Mouse (Mus musculus) testis, adult 2 months (tissue): ENCODE measurements at regions not wholly inside any gene's neighbourhood (a gene's known extent, or its start where the extent isn't known, plus 50 kb on each side); places are given as distances from the start of the nearest gene placed in this dataset.

Experiments
- H3K27ac ChIP-seq: fragments of 200-500 bp; 2 replicates; pipeline ENCODE4 v1.5.1; 2012; ENCODE audit warnings: low read depth, low read length; ENCODE audit not compliant: control insufficient read depth, insufficient read depth
- H3K27me3 ChIP-seq: fragments of 200-500 bp; 2 replicates; pipeline ENCODE4 v1.6.1; 2012; ENCODE audit warnings: mild to moderate bottlenecking, low read length, moderate library complexity; ENCODE audit not compliant: control insufficient read depth, insufficient read depth
- H3K36me3 ChIP-seq: fragments of 200-500 bp; 2 replicates; pipeline ENCODE4 v1.6.1; 2012; ENCODE audit warnings: mild to moderate bottlenecking, low read length; ENCODE audit not compliant: control insufficient read depth, insufficient read depth
- H3K4me1 ChIP-seq: fragments of 200-500 bp; 2 replicates; pipeline ENCODE4 v1.6.1; 2012; ENCODE audit warnings: low read length; ENCODE audit not compliant: control insufficient read depth, insufficient read depth
- H3K4me3 ChIP-seq: fragments of 200-500 bp; 2 replicates; pipeline ENCODE4 v1.5.1; 2012; ENCODE audit warnings: low read depth, mild to moderate bottlenecking, low read length, moderate library complexity, mixed read lengths; ENCODE audit not compliant: control insufficient read depth
- CTCF ChIP-seq: fragments of 200-500 bp; IDR thresholded peaks from 2 replicates; pipeline ENCODE4 v1.5.1; 2012; ENCODE audit warnings: low read depth, mild to moderate bottlenecking, inconsistent platforms, low read length, moderate library complexity; ENCODE audit not compliant: control insufficient read depth, insufficient read depth, insufficient replicate concordance
- POLR2A ChIP-seq: fragments of 200-500 bp; IDR thresholded peaks from 2 replicates; pipeline ENCODE4 v1.6.1; 2012; ENCODE audit warnings: low read depth, mild to moderate bottlenecking, inconsistent platforms, low read length, moderate library complexity; ENCODE audit not compliant: control insufficient read depth

- no peak overlapping the region for H3K4me3 ChIP-seq
- no peaks in the 10 kb centered on the region for H3K36me3 ChIP-seq
- H3K27ac ChIP-seq, result no peak overlapping the region
- TF ChIP-seq POLR2A (no peak), CTCF (no peak)
- no peaks in the 10 kb centered on the region for H3K4me1 ChIP-seq
- no peaks in the 10 kb centered on the region for H3K27me3 ChIP-seq
Observed at GRCm38 (mm10) chr3:147266556-147266955, 414.4 kb downstream of the Ttll7 start.

- no peak for TF ChIP-seq CTCF
- TF ChIP-seq POLR2A, result no peak
- H3K36me3 ChIP-seq, result no peaks in the 10 kb centered on the region
- H3K4me3 ChIP-seq, result no peak overlapping the region
- H3K27me3 ChIP-seq, result no peaks in the 10 kb centered on the region
- H3K4me1 ChIP-seq, result no peaks in the 10 kb centered on the region
- no peak overlapping the region for H3K27ac ChIP-seq
Observed at GRCm38 (mm10) chr3:147273446-147273845, 421.3 kb downstream of the Ttll7 start.

GRCm38 (mm10) chr3:147278602-147279001, 426.4 kb downstream of the Ttll7 start:
- no peaks in the 10 kb centered on the region for H3K4me1 ChIP-seq
- H3K27ac ChIP-seq, result no peak overlapping the region
- no peaks in the 10 kb centered on the region for H3K27me3 ChIP-seq
- H3K36me3 ChIP-seq, result no peaks in the 10 kb centered on the region
- H3K4me3 ChIP-seq, result no peak overlapping the region
- TF ChIP-seq CTCF, result no peak
- no peak for TF ChIP-seq POLR2A

- Histone ChIP-seq H3K36me3 (no peaks in the 10 kb centered on the region), H3K4me1 (no peaks in the 10 kb centered on the region), H3K4me3 (no peak overlapping the region), H3K27ac (no peak overlapping the region), H3K27me3 (no peaks in the 10 kb centered on the region)
- TF ChIP-seq CTCF (no peak), POLR2A (no peak)
Observed at GRCm38 (mm10) chr3:147283724-147284123, 431.6 kb downstream of the Ttll7 start.

GRCm38 (mm10) chr3:147284357-147284756, 432.2 kb downstream of the Ttll7 start:
- no peaks in the 10 kb centered on the region for H3K4me1 ChIP-seq
- H3K36me3 ChIP-seq, result no peaks in the 10 kb centered on the region
- TF ChIP-seq CTCF (no peak), POLR2A (no peak)
- H3K27ac ChIP-seq, result no peak overlapping the region
- H3K27me3 ChIP-seq, result no peaks in the 10 kb centered on the region
- H3K4me3 ChIP-seq, result no peak overlapping the region

- Histone ChIP-seq H3K27ac (no peak overlapping the region), H3K4me1 (no peaks in the 10 kb centered on the region)
- TF ChIP-seq CTCF (no peak), POLR2A (no peak)
Observed at GRCm38 (mm10) chr3:147285496-147285895, 433.3 kb downstream of the Ttll7 start.

GRCm38 (mm10) chr3:147287503-147287902, 435.3 kb downstream of the Ttll7 start:
- TF ChIP-seq CTCF (no peak), POLR2A (no peak)
- no peak overlapping the region for H3K27ac ChIP-seq
- H3K36me3 ChIP-seq, result no peaks in the 10 kb centered on the region
- H3K4me3 ChIP-seq, result no peak overlapping the region
- no peaks in the 10 kb centered on the region for H3K4me1 ChIP-seq
- H3K27me3 ChIP-seq, result no peaks in the 10 kb centered on the region

More at GRCm38 (mm10) chr3:147285496-147285895, 433.3 kb downstream of the Ttll7 start:
- no peaks in the 10 kb centered on the region for H3K27me3 ChIP-seq
- no peak overlapping the region for H3K4me3 ChIP-seq
- no peaks in the 10 kb centered on the region for H3K36me3 ChIP-seq

- no peak overlapping the region for H3K27ac ChIP-seq
- H3K4me1 ChIP-seq, result no peaks in the 10 kb centered on the region
- no peaks in the 10 kb centered on the region for H3K27me3 ChIP-seq
- TF ChIP-seq CTCF (no peak), POLR2A (no peak)
- no peak overlapping the region for H3K4me3 ChIP-seq
- no peaks in the 10 kb centered on the region for H3K36me3 ChIP-seq
Observed at GRCm38 (mm10) chr3:147291696-147292327, 439.6 kb downstream of the Ttll7 start.
